Mouse (Mus musculus) left cerebral cortex, adult 9 months (tissue): ENCODE measurements around the gene Tex2.

Experiments used
- DNase-seq, 2 experiments: peaks; one replicate each; pipeline ENCODE4 v3.0.0; 2022; ENCODE audit warnings: low spot score in 2 of 2

Tex2 gene

GRCm38 (mm10) chr11:106544133-106544532 is 69.1 kb downstream of the Tex2 start:
- DNase-seq: no peak

GRCm38 (mm10) chr11:106543006-106543405 is 70.2 kb downstream of the Tex2 start:
- no peak for DNase-seq

GRCm38 (mm10) chr11:106542385-106542784 is 70.8 kb downstream of the Tex2 start:
- DNase-seq: no peak

- no peak for DNase-seq
Measured at GRCm38 (mm10) chr11:106540506-106541268, 72.5 kb downstream of the Tex2 start.

- DNase-seq: peak in 1 of 2 experiments; percentile 32
Measured at GRCm38 (mm10) chr11:106536253-106536912, 76.8 kb downstream of the Tex2 start.

GRCm38 (mm10) chr11:106535660-106536252 is 77.5 kb downstream of the Tex2 start:
- no peak for DNase-seq

- no peak for DNase-seq
Measured at GRCm38 (mm10) chr11:106532248-106532790, 80.9 kb downstream of the Tex2 start.

GRCm38 (mm10) chr11:106529786-106530185 is 83.4 kb downstream of the Tex2 start:
- DNase-seq: no peak

- DNase-seq: no peak
Measured at GRCm38 (mm10) chr11:106529113-106529512, 84.1 kb downstream of the Tex2 start.

GRCm38 (mm10) chr11:106527926-106528325 is 85.3 kb downstream of the Tex2 start:
- DNase-seq: no peak

GRCm38 (mm10) chr11:106527147-106527821 is 85.9 kb downstream of the Tex2 start:
- DNase-seq: no peak

- no peak for DNase-seq
Measured at GRCm38 (mm10) chr11:106522538-106522937, 90.7 kb downstream of the Tex2 start.

GRCm38 (mm10) chr11:106521612-106522011 is 91.6 kb downstream of the Tex2 start:
- no peak for DNase-seq

- DNase-seq: no peak
Measured at GRCm38 (mm10) chr11:106520404-106520803, 92.8 kb downstream of the Tex2 start.

- DNase-seq: no peak
Measured at GRCm38 (mm10) chr11:106519519-106519918, 93.7 kb downstream of the Tex2 start.

- DNase-seq: no peak
Measured at GRCm38 (mm10) chr11:106518391-106518790, 94.8 kb downstream of the Tex2 start.

- peak in 1 of 2 experiments; percentile 46 for DNase-seq
Measured at GRCm38 (mm10) chr11:106515079-106515745, 98.0 kb downstream of the Tex2 start.

GRCm38 (mm10) chr11:106514446-106514845 is 98.8 kb downstream of the Tex2 start:
- DNase-seq: no peak

GRCm38 (mm10) chr11:106513166-106513565 is 100.1 kb downstream of the Tex2 start:
- peak in 1 of 2 experiments; percentile 54 for DNase-seq

- no peak for DNase-seq
Measured at GRCm38 (mm10) chr11:106512006-106512390, 101.2 kb downstream of the Tex2 start.

GRCm38 (mm10) chr11:106511236-106512005 is 101.8 kb downstream of the Tex2 start:
- DNase-seq: no peak
